Comparison of ENCODE assay signal across 10 mouse cellular contexts in the genomic region with DNA sequence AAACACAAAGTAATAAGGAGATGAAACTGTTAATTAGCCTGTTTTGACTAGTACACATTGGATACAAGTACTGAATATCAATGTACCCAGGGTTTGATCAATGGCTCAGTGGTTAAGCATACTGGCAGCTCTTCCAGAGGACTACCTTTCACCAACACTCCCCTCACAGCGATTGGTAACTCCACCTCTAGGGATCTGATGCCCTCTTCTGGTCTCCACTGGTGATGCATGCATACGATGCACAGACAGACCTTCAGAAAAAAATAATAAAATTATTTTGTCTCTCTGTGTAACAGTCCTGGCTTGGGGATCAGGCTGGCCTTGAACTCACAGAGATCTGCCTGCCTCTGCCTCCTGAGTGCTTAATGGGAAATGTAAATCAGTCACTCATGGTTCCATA. TPM values are rescaled to one million over a fixed set of nuclear protein-coding genes. Genes with fewer than 3 reads are reported as not detected.
A peak's percentile ranks its signal among the peaks of the same experiment; 100 is the strongest.
DNase-seq lines count a peak whose midpoint lies in the region; ATAC-seq and TF ChIP-seq lines count a peak whose summit lies in the region.
"Had no signal": no experiment of that assay in that cellular context is flagged by ENCODE, and none has a peak within 500 bp of the region (broad histone marks: within the 10 kb centered on the region; RNA-seq: fewer than 3 reads in every experiment).

No protein-coding gene starts in this region.

- peak; percentile 72 for TF ChIP-seq CTCF in intestine, postnatal 0 days (IDR thresholded peaks at IDR 0.05; ENCODE audit: low read depth)
- TF ChIP-seq CTCF in lung, embryonic 14.5 days (IDR thresholded peaks at IDR 0.05; ENCODE audit: low read depth): peak; percentile 40; the same call in 1 of the 2 replicates

- no peak overlapping the region for H3K9ac ChIP-seq in intestine, postnatal 0 days (ENCODE audit: low read depth, low read length)
- H3K9ac ChIP-seq in intestine, embryonic 16.5 days (ENCODE audit: low read depth, low read length): no peak overlapping the region
- no peak overlapping the region for H3K9ac ChIP-seq in lung, embryonic 14.5 days
- H3K9ac ChIP-seq in midbrain, embryonic 11.5 days (ENCODE audit: low read length): no peak overlapping the region
- H3K9ac ChIP-seq in forebrain, embryonic 15.5 days (replicated peaks): no peak overlapping the region
- H3K9ac ChIP-seq: heart, embryonic 15.5 days had no signal

- H3K4me1 ChIP-seq in intestine, postnatal 0 days (replicated peaks; ENCODE audit: control insufficient read depth, insufficient read depth, low read length): no peaks in the 10 kb centered on the region
- no peaks in the 10 kb centered on the region for H3K4me1 ChIP-seq in intestine, embryonic 16.5 days (ENCODE audit: control insufficient read depth, insufficient read depth, low read length)
- no peaks in the 10 kb centered on the region for H3K4me1 ChIP-seq in lung, embryonic 14.5 days (ENCODE audit: insufficient read depth)
- H3K4me1 ChIP-seq in midbrain, embryonic 11.5 days (ENCODE audit: control insufficient read depth, insufficient read depth, low read length): no peaks in the 10 kb centered on the region
- H3K4me1 ChIP-seq in forebrain, embryonic 15.5 days: no peaks in the 10 kb centered on the region
- H3K4me1 ChIP-seq: heart, embryonic 15.5 days had no signal

- H3K27me3 ChIP-seq in intestine, postnatal 0 days (replicated peaks; ENCODE audit: control insufficient read depth, insufficient read depth, low read length): no peaks in the 10 kb centered on the region
- no peaks in the 10 kb centered on the region for H3K27me3 ChIP-seq in intestine, embryonic 16.5 days (replicated peaks; ENCODE audit: control insufficient read depth, insufficient read depth, low read length)
- no peaks in the 10 kb centered on the region for H3K27me3 ChIP-seq in lung, embryonic 14.5 days (ENCODE audit: insufficient read depth, low read length)
- H3K27me3 ChIP-seq in midbrain, embryonic 11.5 days (ENCODE audit: control insufficient read depth, insufficient read depth, low read length): no peaks in the 10 kb centered on the region
- H3K27me3 ChIP-seq in forebrain, embryonic 15.5 days: no peaks in the 10 kb centered on the region

- no peak overlapping the region for H3K4me2 ChIP-seq in intestine, postnatal 0 days (replicated peaks; ENCODE audit: low read depth)
- H3K4me2 ChIP-seq in intestine, embryonic 16.5 days (ENCODE audit: low read depth, low read length): no peak overlapping the region
- no peak overlapping the region for H3K4me2 ChIP-seq in lung, embryonic 14.5 days
- H3K4me2 ChIP-seq in midbrain, embryonic 11.5 days: no peak overlapping the region
- no peak overlapping the region for H3K4me2 ChIP-seq in forebrain, embryonic 15.5 days (replicated peaks)
- H3K4me2 ChIP-seq: heart, embryonic 15.5 days had no signal

- DNase-seq in CD4-positive helper T cell, adult 2 months (ENCODE audit: low read depth, low spot score): peak; percentile 41
- DNase-seq in adrenal gland, postnatal 36 days: peak; percentile 32 to 50
- DNase-seq in lung, embryonic 14.5 days: peak; percentile 34
- no peak for DNase-seq in midbrain, embryonic 11.5 days (ENCODE audit: low spot score, missing footprints)

- no peaks in the 10 kb centered on the region for H3K36me3 ChIP-seq in intestine, postnatal 0 days (ENCODE audit: control insufficient read depth, insufficient read depth)
- no peaks in the 10 kb centered on the region for H3K36me3 ChIP-seq in intestine, embryonic 16.5 days (ENCODE audit: control insufficient read depth, insufficient read depth, low read length)
- no peaks in the 10 kb centered on the region for H3K36me3 ChIP-seq in lung, embryonic 14.5 days (ENCODE audit: insufficient read depth)
- H3K36me3 ChIP-seq in midbrain, embryonic 11.5 days (ENCODE audit: control insufficient read depth, insufficient read depth, low read length): no peaks in the 10 kb centered on the region
- no peaks in the 10 kb centered on the region for H3K36me3 ChIP-seq in forebrain, embryonic 15.5 days
- H3K36me3 ChIP-seq: heart, embryonic 15.5 days had no signal

- no peak for ATAC-seq in intestine, postnatal 0 days
- no peak for ATAC-seq in intestine, embryonic 16.5 days
- no peak for ATAC-seq in lung, embryonic 14.5 days (ENCODE audit: insufficient read depth)
- ATAC-seq in midbrain, embryonic 11.5 days (ENCODE audit: low FRiP score): no peak
- ATAC-seq in erythroid progenitor cell, adult 5-6 weeks (replicated peaks; ENCODE audit: low FRiP score, poor library complexity, severe bottlenecking): no peak
- ATAC-seq in forebrain, embryonic 15.5 days (replicated peaks): no peak

- 41% methylated on average over 2 of the region's 2 CpGs for WGBS in intestine, postnatal 0 days
- WGBS in intestine, embryonic 16.5 days: 49% methylated on average over 2 of the region's 2 CpGs
- 62% methylated on average over 2 of the region's 2 CpGs for WGBS in lung, embryonic 14.5 days
- 49% methylated on average over 2 of the region's 2 CpGs for WGBS in midbrain, embryonic 11.5 days
- whole genome bisulfite sequencing in forebrain, embryonic 15.5 days: 36% methylated on average over 2 of the region's 2 CpGs

- H3K4me3 ChIP-seq in intestine, postnatal 0 days (ENCODE audit: low read depth, low read length): no peak overlapping the region
- no peak overlapping the region for H3K4me3 ChIP-seq in intestine, embryonic 16.5 days (ENCODE audit: low read length)
- H3K4me3 ChIP-seq in lung, embryonic 14.5 days (ENCODE audit: low read depth, low read length): no peak overlapping the region
- no peak overlapping the region for H3K4me3 ChIP-seq in midbrain, embryonic 11.5 days (ENCODE audit: low read depth, low read length)
- H3K4me3 ChIP-seq in forebrain, embryonic 15.5 days: no peak overlapping the region
- H3K4me3 ChIP-seq: heart, embryonic 15.5 days had no signal

- no peaks in the 10 kb centered on the region for H3K9me3 ChIP-seq in intestine, postnatal 0 days (ENCODE audit: control insufficient read depth)
- H3K9me3 ChIP-seq in intestine, embryonic 16.5 days (ENCODE audit: control insufficient read depth, low read length): no peaks in the 10 kb centered on the region
- no peaks in the 10 kb centered on the region for H3K9me3 ChIP-seq in lung, embryonic 14.5 days (ENCODE audit: low read depth, low read length)
- no peaks in the 10 kb centered on the region for H3K9me3 ChIP-seq in midbrain, embryonic 11.5 days (ENCODE audit: control insufficient read depth, low read length)
- no peaks in the 10 kb centered on the region for H3K9me3 ChIP-seq in forebrain, embryonic 15.5 days
- H3K9me3 ChIP-seq: heart, embryonic 15.5 days had no signal

- no peak overlapping the region for H3K27ac ChIP-seq in intestine, postnatal 0 days (ENCODE audit: low read depth, low read length)
- no peak overlapping the region for H3K27ac ChIP-seq in intestine, embryonic 16.5 days (ENCODE audit: low read length)
- no peak overlapping the region for H3K27ac ChIP-seq in lung, embryonic 14.5 days (ENCODE audit: low read depth)
- H3K27ac ChIP-seq in midbrain, embryonic 11.5 days (ENCODE audit: low read depth, low read length): no peak overlapping the region
- no peak overlapping the region for H3K27ac ChIP-seq in forebrain, embryonic 15.5 days (replicated peaks)
- H3K27ac ChIP-seq: heart, embryonic 15.5 days had no signal

RNA-seq across cellular contexts. Expression of gene Btf3, which starts 15.3 kb away (rescaled TPM):
- 471 and 494 TPM in 2 replicates for polyA plus RNA-seq in intestine, postnatal 0 days (2015; fragmentation: Nextera tagmentation; extraction: Ambion mirVana)
- polyA plus RNA-seq in intestine, embryonic 16.5 days (2015; fragmentation: Nextera tagmentation; extraction: Ambion mirVana): 549 and 610 TPM in 2 replicates
- total RNA-seq in adrenal gland, postnatal 36 days (2021): 100 to 1,000 TPM; 378 to 399 TPM
- polyA plus RNA-seq in lung, embryonic 14.5 days (2014; fragmentation: Nextera tagmentation; extraction: Ambion mirVana): 746 and 761 TPM in 2 replicates
- polyA plus RNA-seq in midbrain, embryonic 11.5 days (2014; fragmentation: Nextera tagmentation; extraction: Ambion mirVana): 823 and 852 TPM in 2 replicates
- 342 and 418 TPM in 2 replicates for total RNA-seq in erythroid progenitor cell, adult 5-6 weeks (2015; ENCODE audit: low replicate concordance)
- 341 and 451 TPM in 2 replicates for total RNA-seq in erythroid progenitor cell, adult 5-6 weeks (2017; ENCODE audit: low replicate concordance)
- polyA plus RNA-seq in forebrain, embryonic 15.5 days (2015; fragmentation: Nextera tagmentation; extraction: Ambion mirVana): 585 and 597 TPM in 2 replicates

RNA-seq across cellular contexts. Expression of gene Foxd1, which starts 21.9 kb away (rescaled TPM):
- polyA plus RNA-seq in intestine, postnatal 0 days (2015; fragmentation: Nextera tagmentation; extraction: Ambion mirVana): not detected in 2 replicates
- 0.02 TPM in 1 of 2 replicates, not detected in the other for polyA plus RNA-seq in intestine, embryonic 16.5 days (2015; fragmentation: Nextera tagmentation; extraction: Ambion mirVana)
- total RNA-seq in adrenal gland, postnatal 36 days (2021): 1 to 10 TPM in 1 of 2 experiments, under 1 TPM in 1; 0.69 to 1.0 TPM
- not detected in 2 replicates for polyA plus RNA-seq in lung, embryonic 14.5 days (2014; fragmentation: Nextera tagmentation; extraction: Ambion mirVana)
- 4.4 and 5.2 TPM in 2 replicates for polyA plus RNA-seq in midbrain, embryonic 11.5 days (2014; fragmentation: Nextera tagmentation; extraction: Ambion mirVana)
- not detected in 2 replicates for total RNA-seq in erythroid progenitor cell, adult 5-6 weeks (2015; ENCODE audit: low replicate concordance)
- not detected in 2 replicates for total RNA-seq in erythroid progenitor cell, adult 5-6 weeks (2017; ENCODE audit: low replicate concordance)
- 0.55 and 0.56 TPM in 2 replicates for polyA plus RNA-seq in forebrain, embryonic 15.5 days (2015; fragmentation: Nextera tagmentation; extraction: Ambion mirVana)
- polyA plus RNA-seq: heart, embryonic 15.5 days had no signal

RNA-seq across cellular contexts. Expression of gene Gm21976, which starts 52.4 kb away (rescaled TPM):
- not detected in 2 replicates for polyA plus RNA-seq in intestine, postnatal 0 days (2015; fragmentation: Nextera tagmentation; extraction: Ambion mirVana)
- not detected in 2 replicates for polyA plus RNA-seq in intestine, embryonic 16.5 days (2015; fragmentation: Nextera tagmentation; extraction: Ambion mirVana)
- total RNA-seq in adrenal gland, postnatal 36 days (2021): not detected
- not detected in 2 replicates for polyA plus RNA-seq in lung, embryonic 14.5 days (2014; fragmentation: Nextera tagmentation; extraction: Ambion mirVana)
- not detected in 2 replicates for polyA plus RNA-seq in midbrain, embryonic 11.5 days (2014; fragmentation: Nextera tagmentation; extraction: Ambion mirVana)
- total RNA-seq in erythroid progenitor cell, adult 5-6 weeks (2015; ENCODE audit: low replicate concordance): not detected in 2 replicates
- total RNA-seq in erythroid progenitor cell, adult 5-6 weeks (2017; ENCODE audit: low replicate concordance): not detected in 2 replicates
- not detected in 2 replicates for polyA plus RNA-seq in forebrain, embryonic 15.5 days (2015; fragmentation: Nextera tagmentation; extraction: Ambion mirVana)
- polyA plus RNA-seq: heart, embryonic 15.5 days; stomach, embryonic 16.5 days had no signal
